Mouse (Mus musculus) embryonic fibroblast, embryonic 13.5 days (primary cell): ENCODE measurements around the gene Ppp4r3b. TPM values are rescaled to one million over a fixed set of nuclear protein-coding genes. Genes with fewer than 3 reads are reported as not detected.

ENCODE experiments used
- H3K27ac ChIP-seq: 2 replicates; pipeline ENCODE4 v1.5.1; 2012; ENCODE audit warnings: low read length, control low read depth, inconsistent platforms; ENCODE audit not compliant: insufficient read depth
- H3K4me1 ChIP-seq: 2 replicates; pipeline ENCODE4 v1.6.1; 2011; ENCODE audit warnings: low read length; ENCODE audit not compliant: control insufficient read depth, insufficient read depth
- H3K4me3 ChIP-seq: 2 replicates; pipeline ENCODE4 v1.5.1; 2011; ENCODE audit warnings: mild to moderate bottlenecking, control low read depth, low read length; ENCODE audit not compliant: insufficient read depth
- CTCF ChIP-seq: IDR thresholded peaks from 2 replicates; pipeline ENCODE4 v1.5.1; 2011; ENCODE audit warnings: mild to moderate bottlenecking, control low read depth, low read length, moderate library complexity, borderline replicate concordance; ENCODE audit not compliant: insufficient read depth
- POLR2A ChIP-seq: IDR thresholded peaks from 2 replicates; pipeline ENCODE4 v1.6.1; 2011; ENCODE audit warnings: low read depth, mild to moderate bottlenecking, control low read depth, low read length, moderate library complexity
- polyA plus RNA-seq: library from polyadenylated mRNA; stranded (reverse); fragments of >200 nt; gene quantifications from 2 replicates; pipeline ENCODE4 v1.2.4, GENCODE M21; 2011; ENCODE audit warnings: low read depth; ENCODE audit not compliant: missing spikeins, insufficient read length

Gene Ppp4r3b
- polyA plus RNA-seq, 1 experiment: 63.9 TPM

DNA sequence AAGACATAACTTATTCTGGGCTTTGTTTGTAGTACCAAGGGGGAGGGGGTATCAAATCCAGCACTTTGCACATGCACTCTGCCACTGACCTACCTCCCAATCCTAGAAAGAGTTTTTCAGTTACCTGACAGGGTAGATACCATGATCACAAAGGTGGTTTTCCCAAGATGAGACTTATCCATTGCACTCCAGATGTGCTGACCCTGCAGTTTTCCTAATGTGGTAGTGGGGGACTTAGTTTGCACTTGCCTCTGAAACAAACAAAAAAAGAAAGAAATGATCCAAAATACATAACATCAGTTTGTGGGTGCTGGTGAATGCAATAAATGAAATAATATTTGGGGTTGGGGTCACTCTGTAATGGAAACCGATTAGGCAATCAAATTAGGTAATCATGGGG, 6.6 kb downstream of the Ppp4r3b start:
- Histone ChIP-seq H3K4me1 (no peaks in the 10 kb centered on the region), H3K4me3 (no peak overlapping the region), H3K27ac (no peak overlapping the region)
- no peak for TF ChIP-seq POLR2A
- no peak for TF ChIP-seq CTCF

GRCm38 (mm10) chr11:29180657-29181056, 8.0 kb downstream of the Ppp4r3b start:
- Histone ChIP-seq H3K4me1 (no peaks in the 10 kb centered on the region), H3K4me3 (no peak overlapping the region), H3K27ac (no peak overlapping the region)
- no peak for TF ChIP-seq POLR2A
- no peak for TF ChIP-seq CTCF

DNA sequence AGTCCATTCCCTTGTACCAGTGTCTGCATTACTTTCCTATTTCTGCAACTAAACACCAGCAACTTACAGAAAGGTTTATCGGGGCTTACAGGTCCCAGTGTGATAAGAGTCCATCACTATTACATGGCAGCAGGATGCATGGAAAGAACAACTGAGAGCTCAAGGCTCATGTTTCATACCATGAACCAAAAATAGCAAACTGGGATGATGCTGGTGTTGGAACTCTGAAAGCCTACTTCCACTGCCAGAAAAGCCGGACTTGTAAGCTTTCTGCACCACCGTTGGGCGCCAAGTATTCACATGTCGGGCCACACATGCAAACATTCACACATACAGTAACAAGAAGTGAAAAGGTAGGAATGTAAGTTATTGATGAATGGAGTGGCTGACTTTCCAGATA, 9.1 kb downstream of the Ppp4r3b start:
- Histone ChIP-seq H3K4me3 (no peak overlapping the region), H3K4me1 (no peaks in the 10 kb centered on the region), H3K27ac (no peak overlapping the region)
- TF ChIP-seq CTCF (no peak), POLR2A (no peak)

DNA sequence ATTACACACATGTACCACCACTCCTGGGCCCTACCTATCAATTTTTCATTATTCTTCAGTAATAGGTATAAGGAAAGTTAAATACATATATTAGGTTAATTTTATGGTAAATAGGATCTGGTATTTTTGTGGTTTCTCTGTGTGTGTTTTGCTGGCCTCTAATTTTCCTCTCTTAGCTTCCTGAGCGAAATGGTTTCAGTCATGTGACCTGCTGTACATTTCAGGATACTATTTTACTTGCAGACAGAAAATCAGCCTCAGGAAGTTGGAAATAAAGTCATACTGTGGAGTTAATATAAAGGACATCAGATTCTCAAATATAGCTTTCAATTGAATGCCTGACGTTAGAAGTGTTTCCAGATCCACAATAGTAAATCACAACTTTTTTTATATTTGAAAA, 16.3 kb downstream of the Ppp4r3b start:
- no peaks in the 10 kb centered on the region for H3K4me1 ChIP-seq
- TF ChIP-seq CTCF: no peak
- TF ChIP-seq POLR2A: no peak

GRCm38 (mm10) chr11:29203653-29204052, 31.0 kb downstream of the Ppp4r3b start:
- TF ChIP-seq POLR2A (no peak), CTCF (no peak)
- no peak overlapping the region for H3K4me3 ChIP-seq
- no peaks in the 10 kb centered on the region for H3K4me1 ChIP-seq
- no peak overlapping the region for H3K27ac ChIP-seq

More for the DNA sequence above, 16.3 kb downstream of the Ppp4r3b start:
- Histone ChIP-seq H3K27ac (no peak overlapping the region), H3K4me3 (no peak overlapping the region)

GRCm38 (mm10) chr11:29209774-29210173, 37.1 kb downstream of the Ppp4r3b start:
- H3K4me3 ChIP-seq: no peak overlapping the region
- H3K27ac ChIP-seq: no peak overlapping the region
- no peaks in the 10 kb centered on the region for H3K4me1 ChIP-seq
- TF ChIP-seq CTCF: no peak
- no peak for TF ChIP-seq POLR2A

DNA sequence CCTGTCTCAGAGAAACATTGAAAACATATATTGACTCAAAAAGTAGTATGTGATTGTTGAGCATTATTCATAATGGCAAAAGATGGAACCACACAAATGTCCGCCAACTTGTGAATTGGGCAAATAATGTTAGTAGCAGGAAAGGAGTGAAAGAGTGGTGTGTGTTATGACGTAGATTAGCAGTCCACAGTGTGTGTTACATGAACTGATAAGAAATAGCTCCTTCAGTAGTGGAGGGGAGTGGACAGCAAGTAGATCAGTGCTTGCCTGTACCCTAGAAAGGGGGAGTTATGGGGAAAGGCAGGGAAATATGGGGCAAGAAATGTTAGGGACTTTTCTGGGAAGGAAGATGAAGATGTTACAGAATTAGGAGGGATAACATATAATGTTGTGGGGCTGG, 43.5 kb downstream of the Ppp4r3b start:
- Histone ChIP-seq H3K4me3 (no peak overlapping the region), H3K27ac (no peak overlapping the region), H3K4me1 (no peaks in the 10 kb centered on the region)
- TF ChIP-seq POLR2A: no peak
- TF ChIP-seq CTCF: no peak

- Histone ChIP-seq H3K4me3 (no peak overlapping the region), H3K4me1 (no peaks in the 10 kb centered on the region), H3K27ac (no peak overlapping the region)
- no peak for TF ChIP-seq CTCF
- TF ChIP-seq POLR2A: no peak
These were observed 46.4 kb downstream of the Ppp4r3b start for GRCm38 (mm10) chr11:29219055-29219454.

- Histone ChIP-seq H3K4me3 (no peak overlapping the region), H3K27ac (no peak overlapping the region), H3K4me1 (no peaks in the 10 kb centered on the region)
- TF ChIP-seq POLR2A: no peak
- no peak for TF ChIP-seq CTCF
These were observed 49.6 kb downstream of the Ppp4r3b start for GRCm38 (mm10) chr11:29222310-29222709.

DNA sequence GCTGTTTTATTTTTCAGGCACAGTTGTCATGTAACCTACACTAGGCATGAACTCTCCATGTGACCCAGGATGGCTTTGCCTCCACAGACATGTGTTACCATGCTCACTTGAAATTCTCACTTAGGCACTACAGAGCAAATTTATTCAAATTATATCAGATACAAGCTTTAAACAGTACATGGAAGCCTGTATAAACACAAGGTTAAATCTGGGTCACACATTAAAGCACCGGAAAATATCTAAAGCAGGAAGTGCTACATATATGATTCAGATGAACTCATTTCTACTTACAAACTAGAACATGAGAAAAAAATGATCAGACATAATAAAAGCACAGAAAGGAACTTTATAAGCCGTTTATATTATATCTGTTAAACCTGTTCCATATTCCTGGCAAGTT, 52.1 kb downstream of the Ppp4r3b start:
- no peak for TF ChIP-seq CTCF
- TF ChIP-seq POLR2A: no peak
- no peaks in the 10 kb centered on the region for H3K4me1 ChIP-seq
- H3K4me3 ChIP-seq: no peak overlapping the region
- no peak overlapping the region for H3K27ac ChIP-seq

DNA sequence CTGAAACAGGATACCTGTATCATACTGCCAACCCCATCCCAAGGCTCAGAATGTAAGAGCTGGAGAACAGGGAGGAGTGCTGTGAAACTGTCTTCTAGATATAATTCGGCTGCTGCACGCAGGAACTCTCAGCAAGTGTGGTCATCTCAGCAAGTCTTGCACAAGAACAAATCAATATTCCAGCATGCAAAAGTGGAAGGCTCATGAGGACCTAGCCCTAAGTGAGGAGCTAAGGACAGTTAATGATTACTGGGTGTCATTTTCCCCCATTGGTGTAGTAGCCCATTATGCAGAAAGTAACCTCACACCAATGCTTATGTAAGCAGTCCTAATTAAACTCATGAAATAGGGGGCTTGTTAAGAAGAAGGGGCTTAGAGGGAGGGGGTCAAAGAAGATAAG, 56.3 kb downstream of the Ppp4r3b start:
- TF ChIP-seq POLR2A: no peak
- Histone ChIP-seq H3K4me3 (no peak overlapping the region), H3K27ac (no peak overlapping the region), H3K4me1 (no peaks in the 10 kb centered on the region)
